Comparison of ENCODE assay signal across 8 mouse cellular contexts in the genomic region with DNA sequence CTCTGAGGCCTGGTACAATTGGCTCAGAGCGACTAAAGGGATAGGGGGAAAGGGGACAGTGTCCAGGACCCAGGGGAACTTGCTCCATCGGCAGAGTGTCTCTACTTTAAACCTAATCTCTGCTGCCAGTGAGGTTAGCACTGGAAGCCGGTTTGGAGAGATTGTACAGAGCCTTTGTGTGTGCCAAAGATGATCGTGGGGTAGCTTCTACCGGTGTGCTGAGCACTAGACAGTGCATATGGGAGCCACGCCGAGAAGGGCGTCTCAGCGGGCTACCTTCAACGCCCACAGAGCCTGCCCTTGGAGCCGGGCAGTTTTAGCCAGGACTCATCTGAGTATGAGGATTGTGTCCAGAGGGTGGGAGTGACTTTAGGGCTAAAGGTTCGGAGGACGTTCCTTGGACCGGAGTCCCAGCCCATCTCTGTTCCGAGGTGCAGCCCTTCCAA. TPM values are rescaled to one million over a fixed set of nuclear protein-coding genes. Genes with fewer than 3 reads are reported as not detected.
DNase-seq lines count a peak whose midpoint lies in the region; ATAC-seq and TF ChIP-seq lines count a peak whose summit lies in the region.
"Had no signal": no experiment of that assay in that cellular context is flagged by ENCODE, and none has a peak within 500 bp of the region (broad histone marks: within the 10 kb centered on the region; RNA-seq: fewer than 3 reads in every experiment).

No protein-coding gene starts in this region.

- TF ChIP-seq POLR2A in lung, adult 2 months (IDR thresholded peaks at IDR 0.05; ENCODE audit: borderline replicate concordance, extremely low read depth, low read depth, low read length) = no peak
- TF ChIP-seq POLR2A in limb, embryonic 14.5 days (IDR thresholded peaks at IDR 0.05; ENCODE audit: borderline replicate concordance, extremely low read depth, insufficient read depth, insufficient read length) = no peak
- no peak for TF ChIP-seq POLR2A in thymus, adult 2 months (IDR thresholded peaks at IDR 0.05; ENCODE audit: control insufficient read depth, extremely low read depth, insufficient read depth, low read length, poor library complexity)

- H3K4me3 ChIP-seq in lung, embryonic 15.5 days = peak overlapping the region; percentile 61
- no peak overlapping the region for H3K4me3 ChIP-seq in lung, adult 2 months (replicated peaks; ENCODE audit: extremely low read depth, low read depth, low read length)
- H3K4me3 ChIP-seq in forebrain, embryonic 13.5 days = peak overlapping the region; percentile 71
- peak overlapping the region; percentile 77 for H3K4me3 ChIP-seq in limb, embryonic 14.5 days (replicated peaks; ENCODE audit: low read length)
- H3K4me3 ChIP-seq in stomach, embryonic 15.5 days (replicated peaks) = peak overlapping the region; percentile 66
- H3K4me3 ChIP-seq in thymus, adult 2 months (ENCODE audit: control insufficient read depth, insufficient read depth, low read length) = no peak overlapping the region

- TF ChIP-seq CTCF in lung, adult 2 months (IDR thresholded peaks at IDR 0.05; ENCODE audit: insufficient read depth, low read length) = no peak
- no peak for TF ChIP-seq CTCF in thymus, adult 2 months (IDR thresholded peaks at IDR 0.05; ENCODE audit: borderline replicate concordance, control insufficient read depth, extremely low read depth, insufficient read depth, low read length, poor library complexity)

- H3K9me3 ChIP-seq in lung, embryonic 15.5 days = no peaks in the 10 kb centered on the region
- H3K9me3 ChIP-seq in forebrain, embryonic 13.5 days (replicated peaks) = no peaks in the 10 kb centered on the region
- H3K9me3 ChIP-seq in limb, embryonic 14.5 days (ENCODE audit: control insufficient read depth, low read length) = no peaks in the 10 kb centered on the region
- H3K9me3 ChIP-seq in stomach, embryonic 15.5 days = no peaks in the 10 kb centered on the region

- no peak for ATAC-seq in lung, embryonic 15.5 days (ENCODE audit: borderline replicate concordance, extremely low read depth, low FRiP score, low TSS enrichment)
- 0 out of 2 replicates have a peak, but pooled peaks have one; percentile 11 for ATAC-seq in forebrain, embryonic 13.5 days
- no peak for ATAC-seq in limb, embryonic 14.5 days (ENCODE audit: low FRiP score, low read depth)
- no peak for ATAC-seq in stomach, embryonic 15.5 days (ENCODE audit: insufficient read depth, low FRiP score, low read depth)

- peak overlapping the region; percentile 29; the same call in 1 of the 2 replicates for H3K9ac ChIP-seq in lung, embryonic 15.5 days
- H3K9ac ChIP-seq in forebrain, embryonic 13.5 days = peak overlapping the region; percentile 86
- H3K9ac ChIP-seq in limb, embryonic 14.5 days (ENCODE audit: low read depth, low read length, severe bottlenecking) = peak overlapping the region; percentile 83
- no peak overlapping the region for H3K9ac ChIP-seq in stomach, embryonic 15.5 days

- 8% methylated on average over 15 of the region's 15 CpGs for WGBS in lung, embryonic 15.5 days
- WGBS in lung, adult 2 months = 8% methylated on average over 15 of the region's 15 CpGs
- 3% methylated on average over 15 of the region's 15 CpGs for WGBS in forebrain, embryonic 13.5 days
- WGBS in limb, embryonic 14.5 days = 5% methylated on average over 14 of the region's 15 CpGs
- 6% methylated on average over 15 of the region's 15 CpGs for WGBS in stomach, embryonic 15.5 days
- 19% methylated on average over 15 of the region's 15 CpGs for WGBS in thymus, adult 2 months

- no peak overlapping the region for H3K27ac ChIP-seq in lung, embryonic 15.5 days
- H3K27ac ChIP-seq in forebrain, embryonic 13.5 days = peak overlapping the region; percentile 88
- peak overlapping the region; percentile 83 for H3K27ac ChIP-seq in limb, embryonic 14.5 days (replicated peaks; ENCODE audit: low read depth, low read length)
- no peak overlapping the region for H3K27ac ChIP-seq in stomach, embryonic 15.5 days
- no peak overlapping the region for H3K27ac ChIP-seq in thymus, adult 2 months (ENCODE audit: control insufficient read depth, insufficient read depth, low read length)

- H3K4me1 ChIP-seq in lung, embryonic 15.5 days = peaks cover 54% of the 10 kb centered on the region
- H3K4me1 ChIP-seq in lung, adult 2 months (ENCODE audit: control insufficient read depth, insufficient read depth, low read length) = peaks cover 4% of the 10 kb centered on the region
- peaks cover 55% of the 10 kb centered on the region for H3K4me1 ChIP-seq in forebrain, embryonic 13.5 days
- peaks cover 40% of the 10 kb centered on the region for H3K4me1 ChIP-seq in limb, embryonic 14.5 days (ENCODE audit: control insufficient read depth, insufficient read depth, low read length)
- H3K4me1 ChIP-seq in stomach, embryonic 15.5 days = peaks cover 33% of the 10 kb centered on the region
- peaks cover 8% of the 10 kb centered on the region; the same call in 1 of the 2 replicates for H3K4me1 ChIP-seq in thymus, adult 2 months (replicated peaks; ENCODE audit: control insufficient read depth, insufficient read depth, low read length)

- peak overlapping the region; percentile 100 for H3K4me2 ChIP-seq in lung, embryonic 15.5 days
- H3K4me2 ChIP-seq in forebrain, embryonic 13.5 days = peak overlapping the region; percentile 89
- H3K4me2 ChIP-seq in limb, embryonic 14.5 days (replicated peaks; ENCODE audit: low read depth, low read length, severe bottlenecking) = peak overlapping the region; percentile 93
- peak overlapping the region; percentile 99 for H3K4me2 ChIP-seq in stomach, embryonic 15.5 days

- no peaks in the 10 kb centered on the region for H3K36me3 ChIP-seq in lung, embryonic 15.5 days
- H3K36me3 ChIP-seq in forebrain, embryonic 13.5 days (ENCODE audit: poor library complexity, severe bottlenecking) = no peaks in the 10 kb centered on the region
- no peaks in the 10 kb centered on the region for H3K36me3 ChIP-seq in limb, embryonic 14.5 days (ENCODE audit: control insufficient read depth, insufficient read depth, low read length)
- H3K36me3 ChIP-seq in stomach, embryonic 15.5 days = no peaks in the 10 kb centered on the region
- no peaks in the 10 kb centered on the region for H3K36me3 ChIP-seq in thymus, adult 2 months (ENCODE audit: control insufficient read depth, insufficient read depth, low read length)

- peaks cover 66% of the 10 kb centered on the region for H3K27me3 ChIP-seq in lung, embryonic 15.5 days
- H3K27me3 ChIP-seq in forebrain, embryonic 13.5 days = peaks cover 15% of the 10 kb centered on the region
- H3K27me3 ChIP-seq in limb, embryonic 14.5 days (ENCODE audit: control insufficient read depth, insufficient read depth, low read length) = no peaks in the 10 kb centered on the region
- peaks cover 17% of the 10 kb centered on the region; the same call in 1 of the 2 replicates for H3K27me3 ChIP-seq in stomach, embryonic 15.5 days (replicated peaks)
- peaks cover 22% of the 10 kb centered on the region for H3K27me3 ChIP-seq in thymus, adult 2 months (ENCODE audit: control insufficient read depth, insufficient read depth, low read length)

- no peak for DNase-seq in lung, adult 2 months
- DNase-seq in limb, embryonic 14.5 days (ENCODE audit: low spot score) = no peak
- no peak for DNase-seq in thymus, adult 2 months
- DNase-seq in gastrocnemius, adult 18-20 months (ENCODE audit: low spot score) = no peak
- DNase-seq: gastrocnemius, postnatal 14 days had no signal

RNA-seq across cellular contexts. Expression of gene Scube3, which starts 0.7 kb away (rescaled TPM):
- 1.7 and 1.8 TPM in 2 replicates for polyA plus RNA-seq in lung, embryonic 15.5 days (2015; fragmentation: Nextera tagmentation; extraction: Ambion mirVana)
- polyA plus RNA-seq in lung, adult 2 months (2012; rRNA removed) = 3.1 and 3.6 TPM in 2 replicates
- polyA plus RNA-seq in forebrain, embryonic 13.5 days (2015; fragmentation: Nextera tagmentation; extraction: Ambion mirVana) = 2.9 and 4.2 TPM in 2 replicates
- polyA plus RNA-seq in limb, embryonic 14.5 days (2012; rRNA removed) = 31.6 and 38.9 TPM in 2 replicates
- 10.5 and 11.3 TPM in 2 replicates for polyA plus RNA-seq in limb, embryonic 14.5 days (2014; fragmentation: Nextera tagmentation; extraction: Ambion mirVana)
- polyA plus RNA-seq in stomach, embryonic 15.5 days (2015; fragmentation: Nextera tagmentation; extraction: Ambion mirVana) = 1.6 and 2.4 TPM in 2 replicates
- 1.6 and 3.0 TPM in 2 replicates for polyA plus RNA-seq in thymus, adult 2 months (2012; rRNA removed)
- total RNA-seq in gastrocnemius, adult 18-20 months (2021) = under 1 TPM; 0.16 to 0.26 TPM

RNA-seq across cellular contexts. Expression of gene Zfp523, which starts 35.7 kb away (rescaled TPM):
- 39.1 and 41.8 TPM in 2 replicates for polyA plus RNA-seq in lung, embryonic 15.5 days (2015; fragmentation: Nextera tagmentation; extraction: Ambion mirVana)
- polyA plus RNA-seq in lung, adult 2 months (2012; rRNA removed) = 69.0 and 75.8 TPM in 2 replicates
- 32.7 and 34.5 TPM in 2 replicates for polyA plus RNA-seq in forebrain, embryonic 13.5 days (2015; fragmentation: Nextera tagmentation; extraction: Ambion mirVana)
- polyA plus RNA-seq in limb, embryonic 14.5 days (2012; rRNA removed) = 79.1 and 97.1 TPM in 2 replicates
- 37.5 and 37.7 TPM in 2 replicates for polyA plus RNA-seq in limb, embryonic 14.5 days (2014; fragmentation: Nextera tagmentation; extraction: Ambion mirVana)
- polyA plus RNA-seq in stomach, embryonic 15.5 days (2015; fragmentation: Nextera tagmentation; extraction: Ambion mirVana) = 28.1 and 36.2 TPM in 2 replicates
- 55.5 and 55.7 TPM in 2 replicates for polyA plus RNA-seq in thymus, adult 2 months (2012; rRNA removed)
- 10 to 100 TPM; 15.8 to 16.7 TPM for total RNA-seq in gastrocnemius, adult 18-20 months (2021)

Comparison
In these comparisons a context has a peak if more than half of its experiments do, and no peak if none do; other contexts are left out.
1. H3K4me3 ChIP-seq: peak in lung, embryonic 15.5 days (single experiment), forebrain, embryonic 13.5 days (single experiment), limb, embryonic 14.5 days (single experiment) and stomach, embryonic 15.5 days (single experiment); none in lung, adult 2 months (single experiment) and thymus, adult 2 months (single experiment).
2. H3K27ac ChIP-seq: peak in forebrain, embryonic 13.5 days (single experiment) and limb, embryonic 14.5 days (single experiment); none in lung, embryonic 15.5 days (single experiment), stomach, embryonic 15.5 days (single experiment) and thymus, adult 2 months (single experiment).
3. Peak in every context shown above with its lines, with median percentiles within 50 percentile points of each other: H3K4me2 ChIP-seq.